Mouse (Mus musculus): ENCODE data around the gene Esr1.
A peak's percentile ranks its signal among the peaks of the same experiment; 100 is the strongest.

The Esr1 gene

DNA sequence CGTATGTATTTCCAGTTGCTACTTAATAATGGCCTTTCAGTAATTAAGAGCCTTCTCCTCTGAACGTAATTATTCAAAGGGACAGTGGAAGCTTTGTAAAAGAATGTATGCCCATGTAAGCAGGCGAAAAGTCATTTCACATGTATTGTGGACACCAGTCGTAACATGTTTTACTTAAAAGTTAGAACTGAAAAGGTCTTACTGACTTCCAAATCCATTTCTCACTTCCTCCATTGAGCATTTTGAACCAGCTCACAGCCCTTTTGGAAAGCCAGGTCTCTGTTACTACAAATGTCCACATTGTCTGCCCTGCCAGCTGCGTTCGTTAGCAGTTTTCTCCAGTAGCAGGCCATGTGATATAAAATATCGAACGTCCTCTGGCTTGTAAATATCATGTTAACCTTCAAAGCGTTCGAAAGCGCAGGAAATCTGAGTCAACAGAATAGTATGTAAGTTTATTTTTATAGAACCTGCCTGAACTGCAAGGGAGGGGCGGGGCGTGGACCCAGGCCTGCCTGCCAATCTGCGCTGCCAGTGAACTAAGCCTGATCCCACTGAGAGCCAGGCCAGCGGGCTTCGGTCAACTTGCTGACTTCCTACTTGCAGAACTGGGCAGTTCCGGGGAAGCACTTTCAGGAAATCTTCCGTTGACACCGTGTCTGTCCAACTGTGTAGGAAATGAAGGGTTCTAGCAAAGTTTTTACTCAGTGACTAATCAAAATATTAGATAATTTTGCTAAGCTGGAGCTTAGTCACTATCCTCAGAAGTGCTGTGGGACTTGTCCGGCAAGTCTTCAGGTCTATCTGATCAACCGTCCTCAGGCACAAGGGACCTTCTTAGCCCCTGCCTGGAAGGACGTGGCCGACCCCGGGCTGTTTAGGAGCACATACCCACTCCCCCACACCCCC is 9.5 kb downstream of the Esr1 start:
- no peak for DNase-seq (ENCODE audit: low read depth, low spot score)

DNA sequence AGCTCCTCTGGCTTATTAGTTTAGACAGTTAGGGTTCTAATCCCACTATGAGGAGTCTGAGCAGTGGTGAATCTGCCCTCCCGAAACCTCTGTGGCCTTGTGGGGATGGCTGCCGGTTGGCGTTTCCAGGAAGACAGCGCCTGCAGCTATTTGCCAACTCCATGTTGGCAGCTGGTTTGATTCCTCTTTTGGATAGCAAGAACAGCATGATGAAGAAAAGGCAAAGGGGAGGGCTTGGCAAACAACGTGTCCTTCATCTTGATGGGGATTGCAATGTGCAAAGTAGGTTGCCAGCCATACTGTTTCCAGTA is 10.1 kb downstream of the Esr1 start:
- DNase-seq (ENCODE audit: low read depth, low spot score), result no peak

DNA sequence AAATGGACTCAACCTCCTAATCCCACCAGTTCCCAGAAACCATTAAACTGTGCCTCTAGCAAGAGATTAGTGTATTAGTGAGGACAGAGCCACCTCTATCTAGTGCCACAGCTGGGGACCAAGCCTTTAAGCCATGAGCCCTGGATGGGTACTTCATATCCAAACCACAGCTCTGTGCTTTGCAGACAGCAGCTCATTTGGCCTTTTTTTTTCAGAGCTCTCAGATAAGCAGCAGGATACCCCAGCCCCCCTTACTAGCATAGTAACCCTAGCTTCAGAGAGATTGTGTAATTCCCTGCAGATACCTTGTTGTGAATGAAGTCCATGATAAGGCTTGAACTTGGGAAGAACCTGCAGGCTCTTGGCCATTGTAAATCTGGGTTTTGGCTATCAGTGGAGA is 11.9 kb downstream of the Esr1 start:
- DNase-seq (ENCODE audit: low read depth, low spot score), result no peak

DNA sequence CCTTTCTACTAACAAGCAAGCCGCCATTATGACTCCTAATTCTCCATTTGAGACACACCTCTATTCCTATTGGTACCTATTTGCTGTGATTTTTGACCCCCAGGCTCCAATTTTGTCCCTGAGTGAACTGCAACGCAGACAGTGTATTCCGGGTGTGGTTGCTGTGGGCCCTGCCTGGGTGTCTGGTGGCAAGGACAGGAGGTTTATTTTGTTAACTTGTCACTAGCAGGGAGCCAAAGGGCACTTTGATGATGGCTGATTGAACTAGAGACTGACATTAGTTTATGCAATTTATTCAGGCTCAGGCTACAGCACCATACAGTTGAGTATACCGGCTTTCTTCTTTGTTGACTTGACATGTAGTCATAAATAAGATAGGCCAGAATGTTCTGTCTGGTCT is 13.2 kb downstream of the Esr1 start:
- DNase-seq (ENCODE audit: low read depth, low spot score), result no peak

DNA sequence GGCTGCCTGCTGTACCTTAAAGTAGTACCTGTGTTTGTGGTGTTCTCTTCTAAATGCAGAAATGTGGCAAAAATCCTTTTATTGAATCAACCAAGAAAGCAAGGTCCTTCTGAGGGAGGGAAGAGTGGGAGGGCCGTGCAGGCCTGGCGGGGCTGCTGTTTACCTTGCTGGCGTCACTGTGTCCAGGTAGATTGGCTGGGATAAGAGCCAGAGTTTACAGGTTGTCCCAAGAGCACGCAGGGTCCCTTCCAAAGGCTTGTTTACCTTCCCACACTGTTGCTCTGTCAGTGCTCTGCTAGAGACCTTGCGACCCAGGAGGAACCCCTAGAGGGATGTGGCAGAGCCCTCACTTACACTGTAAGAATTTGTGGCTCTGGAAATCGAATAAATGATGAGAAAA is 13.9 kb downstream of the Esr1 start:
- DNase-seq (ENCODE audit: low read depth, low spot score), result no peak

DNA sequence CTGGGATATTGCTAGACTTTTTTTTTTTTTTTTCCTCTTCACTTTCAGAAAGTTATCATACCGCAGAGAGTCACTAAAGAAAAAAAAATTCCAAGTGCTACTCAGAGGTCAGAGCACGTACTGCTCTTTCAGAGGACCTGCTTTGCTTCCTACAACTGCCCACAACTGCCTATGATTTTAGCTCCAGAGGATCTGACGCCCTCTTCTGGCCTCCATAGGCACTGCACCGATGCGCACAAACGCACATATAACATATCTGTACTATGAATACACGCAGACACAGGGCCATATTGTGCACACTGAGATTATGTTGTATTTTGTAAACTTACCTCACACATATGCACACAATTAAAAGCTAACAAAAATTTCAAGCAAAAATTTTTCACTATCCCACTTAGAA is 15.0 kb downstream of the Esr1 start:
- no peak for DNase-seq (ENCODE audit: low read depth, low spot score)

DNA sequence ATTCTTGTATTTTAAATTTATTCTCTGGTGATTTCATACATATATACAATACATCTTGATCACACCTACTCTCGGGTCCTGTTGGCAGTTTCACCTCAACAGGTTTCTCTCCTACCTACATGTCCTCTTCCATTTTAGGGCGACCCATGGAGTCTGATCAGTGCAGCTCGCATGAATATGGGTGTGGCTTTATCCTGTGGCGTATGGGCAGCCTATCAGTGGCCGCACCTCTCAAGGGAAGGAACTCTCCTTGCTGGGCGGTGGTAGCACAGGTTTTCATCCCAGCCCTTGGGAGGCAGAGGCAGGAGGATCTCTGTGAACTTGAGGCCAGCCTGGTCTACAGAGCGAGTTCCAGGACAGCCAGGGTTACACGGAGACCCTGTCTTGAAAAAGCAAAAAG is 15.6 kb downstream of the Esr1 start:
- DNase-seq (ENCODE audit: low read depth, low spot score), result no peak

DNA sequence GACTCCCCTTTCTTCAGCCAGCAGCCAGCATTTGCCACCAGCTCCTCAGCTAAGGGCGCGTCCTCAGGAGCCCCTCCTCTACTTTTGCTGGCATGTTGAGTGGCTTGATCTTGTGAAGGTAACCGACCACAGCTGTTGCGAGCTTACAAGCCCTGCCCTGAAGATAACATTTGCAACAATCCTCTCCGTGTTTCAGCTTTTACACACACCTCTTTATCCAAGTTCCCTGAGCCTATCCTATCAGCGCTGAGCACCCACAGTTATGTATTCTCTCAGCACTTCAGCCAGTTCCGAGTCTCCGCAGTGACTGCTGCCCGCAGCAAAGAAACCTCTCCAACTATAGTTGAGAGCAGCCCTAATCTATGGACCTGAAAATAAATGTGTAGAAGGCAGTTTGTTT is 16.0 kb downstream of the Esr1 start:
- DNase-seq (ENCODE audit: low read depth, low spot score), result no peak

DNA sequence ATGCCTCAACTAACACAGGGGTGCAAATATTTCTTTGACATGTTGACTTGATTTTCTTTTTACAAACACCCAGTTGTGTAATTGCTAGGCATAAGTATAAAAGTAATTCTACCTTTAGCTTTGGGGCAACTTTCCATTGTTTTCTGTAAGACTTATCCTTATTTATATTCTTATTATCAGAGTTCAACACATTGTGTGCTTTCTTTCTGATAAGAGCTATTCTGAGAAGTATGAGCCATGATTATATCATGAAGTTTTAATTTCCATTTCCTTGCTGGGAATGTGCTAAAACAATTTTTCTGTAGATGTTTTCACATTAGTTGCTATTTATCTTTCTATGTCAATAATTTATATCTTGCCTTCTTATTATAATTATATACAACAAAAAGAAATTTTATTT is 17.9 kb downstream of the Esr1 start:
- DNase-seq (ENCODE audit: low read depth, low spot score), result no peak

DNA sequence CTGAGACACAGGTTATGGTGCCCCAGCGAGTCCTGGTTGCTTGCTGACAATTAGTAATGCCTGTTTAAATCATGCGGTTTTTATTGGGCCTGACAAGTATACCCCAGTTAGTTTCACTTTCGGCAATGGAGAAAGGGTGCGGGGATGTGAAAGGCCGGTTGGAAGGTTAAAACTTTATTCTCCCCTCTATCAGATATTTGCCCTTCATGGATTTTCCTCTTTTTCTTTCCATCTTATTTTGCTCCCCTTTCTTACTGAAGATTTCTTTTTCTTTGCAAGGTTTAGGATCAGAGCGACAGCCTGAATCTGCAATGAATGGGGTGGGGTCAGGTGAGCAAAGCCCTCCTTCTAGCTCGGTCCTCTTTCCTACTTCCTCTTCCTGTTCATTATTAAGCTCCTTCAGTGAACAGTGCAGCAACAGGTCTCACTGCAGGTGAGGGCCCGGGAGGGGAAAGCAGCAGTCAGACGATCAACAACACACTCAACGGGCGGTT is 20.9 kb downstream of the Esr1 start:
- DNase-seq (ENCODE audit: low read depth, low spot score), result no peak

DNA sequence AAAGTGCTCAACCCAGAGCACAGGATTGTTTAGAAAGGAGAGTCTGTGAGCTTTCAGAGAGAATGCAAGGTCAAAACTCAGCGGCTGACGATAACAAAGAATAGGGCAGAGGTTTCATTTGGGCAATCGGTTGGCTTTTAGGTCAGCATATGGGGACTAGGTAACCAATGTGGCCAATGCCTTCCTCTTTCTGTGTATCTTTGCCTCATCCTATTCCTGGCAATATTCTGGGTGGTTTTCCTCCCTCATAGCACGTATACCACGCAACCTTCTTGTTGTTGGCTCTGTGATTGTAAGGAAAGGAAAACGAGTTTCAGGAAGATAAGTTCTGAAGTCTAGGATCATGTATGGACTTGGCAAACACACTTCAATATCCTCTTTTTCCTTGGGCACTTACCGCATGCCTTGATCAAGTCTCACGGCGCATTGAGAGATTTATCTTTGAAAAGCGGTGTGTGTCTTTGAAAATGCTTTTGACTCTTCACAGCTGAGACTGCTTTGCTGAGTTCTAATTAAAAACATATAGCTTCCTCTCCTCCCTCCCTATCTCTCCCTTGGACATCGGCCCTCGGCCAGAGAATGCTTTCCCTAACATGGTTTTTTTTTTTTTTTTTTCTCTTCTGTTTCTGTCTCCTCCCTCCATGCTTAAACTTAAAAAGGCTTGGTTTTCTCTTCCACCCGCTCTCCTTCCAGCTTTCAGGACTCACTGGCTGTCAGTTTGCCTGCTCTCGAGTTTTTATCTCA is 22.1 kb downstream of the Esr1 start:
- DNase-seq (ENCODE audit: low read depth, low spot score), result no peak

DNA sequence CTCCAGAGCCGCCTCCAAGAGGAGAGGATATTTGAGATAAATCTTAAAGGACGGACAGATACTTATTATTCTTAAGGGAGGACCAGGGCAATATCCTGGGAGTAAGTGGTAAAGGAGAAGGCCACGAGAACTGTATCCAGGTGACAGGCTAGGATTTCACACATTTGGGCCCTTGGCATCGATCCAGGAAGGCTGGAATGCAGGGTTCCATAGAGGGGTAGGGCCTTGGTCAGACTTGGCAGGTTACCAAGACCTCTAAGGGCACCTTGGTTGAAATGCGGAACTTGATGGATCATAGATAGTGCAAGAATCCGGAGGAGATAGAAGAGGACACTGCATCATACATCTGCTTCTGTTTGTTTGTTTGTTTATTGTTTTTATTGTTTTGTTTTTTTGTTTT is 24.3 kb downstream of the Esr1 start:
- no peak for DNase-seq (ENCODE audit: low read depth, low spot score)

DNA sequence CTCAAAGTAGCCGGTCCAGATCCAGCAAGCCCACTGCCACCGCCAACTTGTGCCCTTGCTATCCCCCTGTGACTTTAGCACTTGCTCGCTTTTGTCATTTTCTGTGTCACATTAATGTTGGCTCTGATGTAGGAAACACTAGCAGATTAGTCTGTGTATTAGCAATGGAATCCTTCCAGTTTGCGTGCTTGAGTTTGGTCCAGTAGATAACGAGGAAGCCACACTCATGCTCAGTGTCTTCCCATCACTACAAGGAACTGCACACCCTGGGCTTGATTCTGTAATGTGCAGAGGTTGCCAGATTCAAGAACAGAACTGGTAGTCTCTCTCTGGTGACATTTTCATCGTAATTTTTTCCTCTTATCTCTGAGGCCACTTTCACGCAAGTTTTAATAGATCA is 34.7 kb downstream of the Esr1 start:
- no peak for DNase-seq (ENCODE audit: low read depth, low spot score)

DNA sequence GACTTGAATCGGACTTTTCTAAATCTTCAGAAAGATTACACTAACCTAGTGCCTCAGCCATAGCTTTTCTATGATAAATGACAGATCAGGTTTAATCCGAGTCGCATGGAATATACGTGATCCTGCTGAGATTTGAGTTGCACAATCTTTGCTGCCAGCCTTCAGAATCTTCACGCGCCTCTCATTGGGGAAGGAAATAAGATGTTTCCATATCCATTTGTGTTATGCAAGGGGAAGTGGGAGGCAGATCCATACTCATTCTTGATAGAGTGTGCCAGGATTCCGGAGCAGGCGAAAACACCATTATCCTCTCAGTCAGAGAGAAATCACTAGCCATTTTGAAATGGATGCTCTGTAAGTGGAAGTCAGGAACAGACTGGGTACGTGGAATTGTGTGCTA is 35.5 kb downstream of the Esr1 start:
- no peak for DNase-seq (ENCODE audit: low read depth, low spot score)

DNA sequence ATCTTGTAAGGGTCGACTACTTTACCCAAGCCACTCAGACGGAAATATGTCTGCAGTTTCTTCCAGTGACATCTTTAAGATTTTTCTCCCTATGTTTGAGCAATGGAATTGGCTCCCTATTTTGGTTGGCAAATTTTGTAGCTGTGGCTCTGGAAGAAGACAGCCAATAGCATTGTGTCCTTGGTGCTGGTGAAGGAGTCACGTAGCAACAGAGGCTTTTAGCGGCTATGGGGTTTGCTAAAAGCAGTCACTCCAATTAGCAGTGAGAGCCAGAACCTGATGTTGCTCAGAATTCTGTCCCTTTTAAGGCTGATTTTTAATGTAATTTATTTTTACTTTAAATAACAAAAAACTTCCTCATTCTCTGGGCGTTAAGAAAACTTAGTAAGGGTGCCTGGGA is 54.0 kb downstream of the Esr1 start:
- DNase-seq (ENCODE audit: low read depth, low spot score), result no peak

DNA sequence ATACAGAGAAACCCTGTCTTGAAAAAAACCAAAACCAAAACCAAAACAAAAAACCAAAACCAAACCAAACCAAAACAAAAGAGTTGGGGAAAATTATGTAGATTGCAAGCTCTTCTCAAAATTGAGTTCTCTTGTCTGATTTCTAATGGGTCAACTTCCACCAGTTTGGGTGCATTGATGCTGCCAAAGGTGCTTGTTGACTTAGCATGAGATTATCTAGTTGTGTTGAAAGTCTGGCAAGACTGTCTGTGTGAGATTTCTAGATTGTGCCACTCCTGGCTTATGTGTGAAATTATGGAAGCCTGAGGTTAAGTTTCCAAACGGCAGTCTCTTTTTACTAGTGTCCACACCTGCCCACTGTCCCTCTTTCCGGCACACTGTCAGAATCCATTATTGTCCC is 55.6 kb downstream of the Esr1 start:
- no peak for DNase-seq (ENCODE audit: low read depth, low spot score)

DNA sequence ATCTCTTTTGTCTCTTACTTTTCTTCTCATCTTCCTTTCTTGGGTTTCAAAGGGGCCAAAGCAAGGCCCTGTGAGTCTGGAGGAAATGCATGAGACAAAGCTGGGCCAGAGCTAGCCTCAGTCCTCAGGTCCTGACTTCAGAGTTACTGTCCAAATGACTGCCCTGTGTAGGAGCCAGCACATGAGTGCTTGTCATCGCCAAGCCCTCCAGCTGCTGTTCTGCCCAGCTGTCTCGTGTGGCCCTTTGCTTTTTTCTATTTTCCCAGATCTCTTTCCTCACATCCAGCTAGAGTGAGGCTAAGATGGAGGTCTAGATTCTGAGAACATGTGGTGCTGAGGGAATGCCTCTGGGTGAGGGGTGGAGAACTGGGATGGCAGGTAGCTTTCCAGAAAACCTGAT is 58.7 kb downstream of the Esr1 start:
- DNase-seq (ENCODE audit: low read depth, low spot score), result no peak

DNA sequence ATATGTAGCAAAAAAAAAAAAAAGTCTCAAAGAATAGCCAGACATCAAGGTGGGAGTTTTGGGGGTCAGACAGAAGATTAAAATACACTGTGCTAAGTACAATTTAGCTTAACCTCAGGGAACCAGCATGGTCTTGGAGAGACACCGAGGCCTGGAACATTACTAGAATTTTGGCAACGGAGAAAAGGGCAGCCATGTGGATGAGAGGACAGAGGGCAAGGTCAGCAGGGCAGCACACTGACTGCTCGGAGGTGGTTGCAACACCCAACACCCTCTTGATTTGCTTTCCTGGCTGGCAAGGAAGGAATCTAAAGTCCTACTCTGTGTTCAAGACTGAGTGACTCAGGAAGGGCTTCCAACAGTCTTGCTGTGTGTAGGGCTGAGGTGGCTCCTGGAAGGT is 60.5 kb downstream of the Esr1 start:
- no peak for DNase-seq (ENCODE audit: low read depth, low spot score)

DNA sequence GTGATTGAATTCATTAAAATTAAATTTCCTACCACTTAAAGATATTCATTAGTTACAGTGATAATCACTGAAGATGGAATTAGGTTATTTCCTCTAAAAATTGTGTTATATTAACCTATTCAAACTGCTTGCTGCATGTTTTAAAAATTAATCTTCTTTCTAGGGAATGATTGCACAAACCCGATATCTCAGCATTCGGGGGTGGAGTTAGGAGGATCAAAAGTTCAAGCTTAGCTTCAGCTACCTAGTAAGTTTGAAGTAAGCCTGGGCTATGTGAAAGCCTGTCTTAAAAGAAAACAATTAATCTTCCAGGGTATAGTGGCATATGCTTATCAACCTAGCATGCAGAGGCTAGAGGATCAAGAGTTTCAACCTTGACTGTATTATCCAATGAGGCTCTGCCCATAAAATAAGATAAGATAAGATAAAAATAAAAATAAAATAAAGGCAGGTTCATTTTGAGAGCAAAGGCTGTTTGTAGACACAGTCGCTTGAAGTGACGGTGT is 62.0 kb downstream of the Esr1 start:
- DNase-seq (ENCODE audit: low read depth, low spot score), result no peak

DNA sequence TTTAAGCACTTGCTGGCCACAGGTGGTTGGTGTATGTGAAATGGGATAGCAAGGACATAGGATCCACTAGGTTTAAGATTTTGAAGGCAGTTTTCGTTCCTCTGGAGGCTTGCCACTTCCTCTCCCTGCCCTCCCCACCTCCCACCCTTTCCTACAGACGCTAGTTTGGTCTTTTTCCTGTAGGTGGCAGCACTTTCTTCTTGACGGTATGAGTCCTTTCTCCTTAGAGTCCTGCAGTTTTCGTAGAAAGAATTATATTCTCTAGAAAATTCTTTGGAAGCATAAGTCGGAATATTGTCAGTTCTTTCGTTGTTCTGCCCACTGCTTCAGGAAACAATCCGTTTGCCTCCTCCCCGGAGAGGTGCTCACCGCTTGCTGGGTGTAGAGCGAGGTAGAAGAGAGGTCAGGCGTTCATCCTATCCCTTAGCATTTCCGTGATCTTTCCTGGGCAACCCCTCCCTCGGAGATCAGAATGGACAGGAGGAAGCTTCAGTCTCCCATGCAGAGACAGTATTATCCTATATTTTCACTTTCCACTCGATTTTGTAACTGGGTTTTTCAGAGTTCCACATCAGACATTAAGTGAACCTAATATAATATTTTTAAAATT is 63.7 kb downstream of the Esr1 start:
- peak; percentile 49 for DNase-seq (ENCODE audit: low read depth, low spot score)

DNA sequence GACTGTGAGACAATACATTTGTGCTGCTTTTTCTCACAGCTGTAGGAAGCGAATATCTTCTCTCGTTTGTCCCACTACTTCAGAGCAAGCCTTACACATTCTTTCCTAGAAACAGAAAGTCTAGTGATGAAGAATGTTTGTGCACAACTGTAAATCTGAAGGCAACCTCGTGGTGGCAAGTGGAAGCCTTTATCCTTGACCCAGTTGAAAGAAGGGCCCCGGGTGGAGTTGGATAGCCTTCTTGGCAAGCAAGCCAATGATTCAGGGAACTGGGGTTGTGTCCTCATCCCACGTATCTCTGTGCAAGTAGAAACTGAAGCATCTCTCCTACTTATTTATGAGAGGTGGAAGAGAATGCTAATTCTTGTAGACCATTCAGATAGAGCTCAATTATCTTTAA is 71.7 kb downstream of the Esr1 start:
- no peak for DNase-seq (ENCODE audit: low read depth, low spot score)

DNA sequence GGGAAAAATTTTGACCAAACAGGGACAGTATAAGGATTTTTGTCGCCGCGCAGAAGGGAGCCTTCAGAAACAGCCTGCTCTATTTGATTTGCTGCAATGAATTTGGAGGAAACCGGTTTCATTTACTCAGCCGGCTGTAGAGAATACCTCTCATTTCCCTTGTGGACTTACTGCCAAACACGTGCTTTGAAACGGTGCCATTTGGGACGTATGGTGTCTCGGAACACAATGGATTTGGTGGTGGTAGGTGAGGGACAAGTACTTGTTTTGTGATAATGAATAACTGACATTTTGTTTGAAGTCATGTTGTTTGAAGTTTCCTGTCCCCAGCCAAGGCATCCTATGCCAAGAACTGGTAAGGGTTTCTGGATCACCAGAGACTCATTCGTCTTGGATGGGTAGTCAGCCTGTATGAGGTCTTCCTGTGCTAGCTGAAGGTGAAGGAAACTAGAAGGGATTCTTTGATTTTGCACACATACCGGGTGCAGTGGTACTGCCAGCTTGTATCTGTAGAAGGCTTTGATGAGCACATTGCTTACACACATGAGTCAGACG is 72.4 kb downstream of the Esr1 start:
- no peak for DNase-seq (ENCODE audit: low read depth, low spot score)
